Mouse (Mus musculus) brain, adult 10 weeks (tissue): ENCODE measurements around the gene Plcl1. TPM values are rescaled to one million over a fixed set of nuclear protein-coding genes. Genes with fewer than 3 reads are reported as not detected.

Experiments used
- polyA plus RNA-seq: library from polyadenylated mRNA; stranded (reverse); fragments of 350-450 nt; fragmentation: Illumina TruSeq; extraction: RNeasy Lipid Tissue Mini Kit (QIAGEN cat#74804); gene quantifications from one replicate; pipeline ENCODE4 v1.2.3, GENCODE M21; 2015; ENCODE audit warnings: low read depth, low replicate concordance

Gene Plcl1
- 14.9 TPM for polyA plus RNA-seq

GRCm38 (mm10) chr1:55405272-55406022, at the start of gene Plcl1:
Plcl1 (plus strand) TSS chr1:55405921.

GRCm38 (mm10) chr1:55363044-55363565, 42.6 kb upstream of the Plcl1 start, which contains the start of gene Boll:
Boll (minus strand) TSS chr1:55363469.

Other genes with a start within 250 kb of the Plcl1 start
- 21.2 TPM for gene Rftn2, start 179.1 kb upstream of the Plcl1 start, polyA plus RNA-seq
- gene Mars2, start 168.7 kb upstream of the Plcl1 start, polyA plus RNA-seq: 6.5 TPM
- not detected for gene Boll, start 42.5 kb upstream of the Plcl1 start, polyA plus RNA-seq